Mouse (Mus musculus) urinary bladder, postnatal 0 days (tissue): ENCODE measurements around the gene Cenpc1. TPM values are rescaled to one million over a fixed set of nuclear protein-coding genes. Genes with fewer than 3 reads are reported as not detected.

Experiments used
- polyA plus RNA-seq: library from polyadenylated mRNA; unstranded; fragments of >200 nt; fragmentation: Nextera tagmentation; extraction: Ambion mirVana; gene quantifications from 2 replicates; pipeline ENCODE4 v1.2.1, GENCODE M21; 2015

Gene Cenpc1
- polyA plus RNA-seq, result 9.4 and 12.5 TPM in 2 replicates

GRCm38 (mm10) chr5:86065101-86065875 is at the start of gene Cenpc1:
Gene Cenpc1 (minus strand): TSS chr5:86065583.

GRCm38 (mm10) chr5:86071538-86071937 is 6.2 kb upstream of the Cenpc1 start, which contains the start of gene Stap1:
Gene Stap1 (plus strand): TSS chr5:86071746.

Other genes starting within 250 kb of the Cenpc1 start
- 0.23 and 0.27 TPM in 2 replicates for gene Stap1, start 6.2 kb upstream of the Cenpc1 start, polyA plus RNA-seq
- 6.7 and 8.4 TPM in 2 replicates for gene Uba6, start 107.2 kb upstream of the Cenpc1 start, polyA plus RNA-seq
- not detected in 2 replicates for gene Gnrhr, start 132.3 kb upstream of the Cenpc1 start, polyA plus RNA-seq
- not detected in 2 replicates for gene Tmprss11c, start 223.7 kb upstream of the Cenpc1 start, polyA plus RNA-seq